Mouse (Mus musculus) lung, postnatal 0 days (tissue): ENCODE data around the gene Tmem132a.

Experiments used
- CTCF ChIP-seq: IDR thresholded peaks from 2 replicates; pipeline ENCODE4 v1.5.1; 2016; ENCODE audit warnings: antibody characterized with exemption, mild to moderate bottlenecking
- EP300 ChIP-seq: IDR thresholded peaks from 2 replicates; pipeline ENCODE4 v1.6.1; 2016; ENCODE audit warnings: antibody characterized with exemption, mild to moderate bottlenecking, control low read depth

DNA sequence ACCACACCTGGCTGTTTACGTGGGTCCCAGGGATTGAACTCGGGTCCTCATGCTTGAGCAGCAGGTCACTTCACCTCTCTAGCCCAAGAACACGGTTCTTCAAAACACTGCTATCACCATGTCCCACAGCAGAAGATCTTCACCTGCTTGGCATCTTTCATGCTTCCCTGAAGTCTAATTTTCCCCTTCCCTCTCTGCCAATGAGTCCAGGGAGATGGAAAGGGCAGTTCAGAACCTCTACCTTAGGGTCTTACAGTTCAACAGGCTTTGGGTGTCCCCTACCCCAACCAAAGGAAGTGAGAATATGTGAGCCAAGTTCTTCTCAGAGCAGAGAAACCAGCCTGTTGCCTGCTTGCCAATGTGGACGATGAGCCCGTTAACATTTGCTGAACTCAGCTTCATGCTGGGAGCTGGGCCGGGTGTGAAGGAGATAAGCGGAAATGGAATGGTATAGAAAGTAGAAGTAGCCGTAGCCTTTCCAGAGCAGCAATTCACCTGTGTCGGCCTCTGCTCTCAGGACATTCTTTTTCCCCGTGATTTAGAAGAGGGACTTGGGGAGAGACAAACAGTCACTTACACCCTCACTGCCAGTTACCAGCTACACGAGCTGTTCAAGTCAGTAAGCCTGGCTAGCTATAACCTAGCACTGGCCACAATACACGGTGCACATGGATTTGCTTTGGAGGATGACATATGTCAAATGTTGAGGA, 61.1 kb downstream of the Tmem132a start:
- TF ChIP-seq EP300, result no peak
- TF ChIP-seq CTCF, result no peak
